Mouse (Mus musculus) kidney, postnatal 14 days (tissue): ENCODE data around the gene Gpr152.
A peak's percentile ranks its signal among the peaks of the same experiment; 100 is the strongest.
"Not testable (repeated sequence)": the region's sequence is repeated elsewhere in the genome, so short reads cannot be mapped to it uniquely, and the experiment has no call there.

Source experiments
- DNase-seq: peaks from one replicate; pipeline ENCODE4 v3.0.0; 2022; ENCODE audit warnings: mixed read lengths

Gpr152 gene

GRCm38 (mm10) chr19:4131768-4132167 lies 7.8 kb upstream of the Gpr152 start:
- DNase-seq = no peak

- DNase-seq = no peak
Measured at GRCm38 (mm10) chr19:4134354-4134753, 5.2 kb upstream of the Gpr152 start.

DNA sequence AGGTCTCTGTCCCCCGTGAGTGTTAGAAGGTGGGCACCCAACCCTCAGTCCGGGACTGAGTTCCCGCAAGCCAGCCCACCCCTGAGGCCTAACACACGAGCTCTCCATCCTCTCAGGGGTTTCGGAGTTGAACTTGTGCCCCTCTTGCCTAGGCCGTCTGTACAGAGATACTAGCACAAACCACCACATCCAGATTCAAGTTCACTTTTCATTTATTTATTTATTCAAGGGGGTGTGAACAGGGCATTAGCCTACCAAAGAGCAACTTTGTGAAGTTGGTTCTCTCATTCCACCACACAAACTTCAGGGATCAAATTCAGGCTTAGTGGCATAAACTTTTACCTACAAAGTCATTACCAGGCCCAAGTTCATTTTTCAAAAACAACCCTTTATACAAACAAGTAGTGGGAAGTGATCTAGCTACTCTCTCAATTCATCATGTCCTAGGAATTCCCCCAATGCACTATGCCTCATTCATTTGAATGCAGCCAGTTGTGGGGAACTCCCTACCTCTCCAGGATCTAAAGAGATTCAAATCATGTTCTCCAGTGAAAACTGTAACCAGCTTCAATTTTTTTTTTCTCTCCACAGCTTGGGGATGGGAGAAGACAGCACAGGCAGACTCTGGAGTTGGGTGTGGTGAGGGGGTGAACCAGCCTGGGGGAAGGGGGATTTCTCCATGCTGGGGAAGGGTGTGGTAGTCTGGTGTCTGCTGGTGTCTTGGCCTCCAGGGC lies 4.2 kb upstream of the Gpr152 start:
- DNase-seq = not testable (repeated sequence)

DNA sequence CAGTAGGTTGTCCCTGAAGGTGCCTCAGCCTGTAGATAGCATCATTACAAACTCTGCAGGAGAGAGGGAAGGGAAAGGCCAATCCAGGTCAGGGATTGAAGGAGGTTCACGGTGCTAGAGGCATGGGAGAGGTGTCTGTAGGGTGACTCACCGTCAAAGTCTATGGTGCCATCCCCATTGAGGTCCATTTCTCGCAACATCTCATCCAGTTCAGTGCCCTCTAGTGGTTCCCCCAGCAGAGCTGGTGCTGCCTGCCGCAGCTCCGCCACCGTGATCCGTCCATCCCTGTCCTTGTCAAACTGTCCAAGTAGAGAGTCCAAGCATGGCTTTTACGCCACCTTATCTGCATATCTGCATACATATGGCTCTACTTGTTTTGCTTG lies 3.6 kb upstream of the Gpr152 start:
- not testable (repeated sequence) for DNase-seq

DNA sequence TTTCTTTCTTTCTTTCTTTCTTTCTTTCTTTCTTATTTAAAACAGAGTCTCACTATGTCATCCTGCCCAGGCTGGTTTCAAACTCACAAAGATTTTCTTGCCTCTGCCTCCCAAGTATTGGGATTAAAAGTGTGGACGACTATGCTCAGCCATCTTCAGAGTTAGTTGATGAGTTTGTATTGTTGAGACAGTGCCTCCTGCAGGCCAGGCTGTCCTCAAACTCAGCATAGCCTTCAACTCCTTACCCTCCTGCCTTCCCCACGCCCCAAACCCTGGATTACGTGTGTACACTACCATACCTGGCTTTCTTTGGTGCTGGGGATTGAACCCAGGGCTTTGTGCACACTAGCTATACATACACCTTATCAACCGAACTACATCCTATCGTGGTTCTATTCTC lies 3.1 kb upstream of the Gpr152 start:
- no peak for DNase-seq

DNA sequence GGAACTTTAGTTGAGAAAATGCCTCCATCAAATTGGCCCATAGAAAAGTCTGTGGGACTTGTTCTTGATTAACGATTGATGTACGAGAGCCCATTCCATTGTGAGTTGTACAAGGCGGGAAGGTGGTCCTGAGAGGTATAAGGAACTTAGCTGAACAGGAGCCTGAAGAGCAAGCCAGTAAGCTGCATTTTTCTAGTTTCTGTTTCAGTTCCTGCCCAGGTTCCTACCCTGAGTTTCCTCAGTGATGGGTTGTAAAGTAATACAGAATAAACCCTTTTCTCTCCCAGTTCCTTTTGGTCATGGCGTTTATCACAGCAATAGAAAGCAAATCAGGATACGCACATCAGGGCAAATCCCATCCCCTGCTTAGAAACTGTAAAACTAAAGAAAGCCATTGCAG lies 1.7 kb upstream of the Gpr152 start:
- DNase-seq = no peak

- no peak for DNase-seq
Measured at GRCm38 (mm10) chr19:4140147-4140546, 560 bp downstream of the Gpr152 start.

GRCm38 (mm10) chr19:4142416-4143173 lies 3.0 kb downstream of the Gpr152 start:
- DNase-seq = no peak

GRCm38 (mm10) chr19:4143759-4144268 lies 4.2 kb downstream of the Gpr152 start, which contains the start of gene Cabp4:
Gene Cabp4, minus strand, starts transcription at chr19:4144033.
- no peak for DNase-seq

- DNase-seq = peak; percentile 44
Measured at GRCm38 (mm10) chr19:4144550-4145498, 5.2 kb downstream of the Gpr152 start.

DNA sequence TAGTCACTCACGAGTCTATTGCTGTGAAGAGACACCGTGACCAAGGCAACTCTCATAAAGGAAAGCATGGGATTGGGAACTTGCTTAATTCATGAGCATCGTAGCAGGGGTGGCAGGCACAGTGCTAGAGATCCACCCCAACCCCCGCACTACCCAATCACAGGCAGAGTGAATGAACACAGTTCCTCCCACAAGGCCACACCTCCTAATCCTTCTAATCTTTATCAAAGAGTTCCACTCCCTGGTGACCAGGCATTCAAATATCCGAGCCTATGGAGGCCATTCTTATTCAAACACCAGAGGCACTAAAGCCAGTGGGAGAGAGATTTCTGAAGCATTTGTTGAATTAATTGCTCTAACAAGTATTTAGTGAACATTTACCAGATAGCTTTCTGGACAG lies 6.3 kb downstream of the Gpr152 start:
- DNase-seq = no peak

DNA sequence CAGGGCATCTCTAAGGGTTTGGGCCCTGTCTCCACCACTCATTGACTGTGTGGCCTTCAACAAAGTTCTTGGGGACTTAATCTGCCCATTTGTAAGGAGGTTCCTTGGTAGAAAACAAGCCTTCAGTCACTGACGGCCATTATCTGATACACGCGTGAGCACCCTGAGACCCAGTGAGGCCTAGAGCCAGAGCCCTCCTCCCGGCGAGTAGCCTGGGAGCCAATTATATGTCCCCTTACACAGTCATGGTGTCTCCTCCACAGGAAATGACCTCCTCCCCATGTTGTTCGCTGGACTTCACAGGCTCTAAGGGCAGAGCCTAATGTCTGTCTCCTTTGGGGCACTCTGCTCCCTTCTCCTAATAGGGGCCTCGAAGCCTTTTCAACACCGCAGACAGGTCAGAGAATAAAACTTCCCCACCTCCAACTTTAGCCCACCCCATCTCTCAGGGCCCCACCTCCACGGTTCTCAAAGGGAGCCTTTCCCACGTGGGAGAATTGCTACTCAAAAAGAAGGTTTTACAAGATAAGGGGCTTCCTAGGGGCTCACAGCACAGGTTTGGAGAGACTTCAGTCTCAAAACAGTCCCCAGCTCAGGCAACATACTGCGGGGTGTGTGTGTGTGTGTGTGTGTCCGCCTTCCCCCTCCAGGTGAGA lies 6.9 kb downstream of the Gpr152 start:
- DNase-seq = no peak

GRCm38 (mm10) chr19:4147022-4147405 lies 7.4 kb downstream of the Gpr152 start:
- DNase-seq = no peak

DNA sequence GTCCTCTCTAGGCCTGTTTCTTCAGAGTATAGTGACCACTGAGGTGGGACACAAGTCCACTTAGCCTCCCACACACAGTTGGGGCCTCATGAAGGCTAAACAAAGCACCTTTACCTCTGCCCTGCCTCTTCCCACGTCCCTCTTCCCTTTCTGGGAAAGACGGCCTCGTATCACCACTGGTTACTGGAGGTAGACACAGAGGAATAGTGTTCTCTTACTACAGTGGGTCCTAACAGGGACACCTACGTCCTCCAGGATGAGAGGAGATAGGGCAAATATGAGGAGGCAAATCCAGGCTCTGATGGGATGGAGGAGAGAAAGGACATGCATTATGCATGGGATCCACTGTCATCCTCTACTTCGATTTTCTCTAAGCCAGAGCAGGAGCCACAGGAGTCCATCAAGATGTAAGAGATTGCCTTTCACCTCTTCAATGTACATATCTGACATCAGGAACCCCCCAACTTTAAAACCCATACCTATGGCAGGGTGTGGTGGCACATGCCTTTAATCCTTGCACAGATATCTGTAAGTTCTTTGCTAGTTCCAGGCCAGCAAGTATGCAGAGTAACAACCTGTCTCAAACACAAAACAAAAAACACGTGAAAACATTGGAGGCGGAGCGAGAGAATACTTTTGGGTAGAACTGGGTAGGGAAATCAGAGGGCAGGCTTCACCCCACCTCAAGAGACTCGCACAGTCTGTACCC lies 8.3 kb downstream of the Gpr152 start:
- DNase-seq = no peak

- DNase-seq = peak; percentile 99
Measured at GRCm38 (mm10) chr19:4148491-4148806, 8.9 kb downstream of the Gpr152 start, which contains the start of gene Coro1b. Gene Coro1b, plus strand, starts transcription at chr19:4148619.

DNA sequence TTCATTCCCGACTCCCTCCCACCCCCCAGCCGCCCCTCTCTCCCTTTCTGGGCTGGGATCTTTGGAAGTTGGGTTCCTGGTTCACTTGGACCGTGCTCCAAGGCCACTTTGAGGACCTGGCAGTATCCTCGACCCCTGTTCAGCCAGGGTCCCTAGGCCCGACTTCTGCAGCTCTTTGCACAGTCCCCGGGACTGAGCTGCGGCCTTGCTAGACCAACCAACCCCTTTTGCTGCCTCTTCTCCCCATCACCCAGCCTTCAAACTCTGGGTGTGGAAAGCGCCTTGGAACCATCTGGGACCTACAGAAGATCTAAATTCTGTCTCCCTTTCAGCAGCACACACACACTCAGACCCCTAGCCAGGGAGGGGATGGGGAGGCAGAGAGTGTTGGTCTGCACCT lies 9.2 kb downstream of the Gpr152 start:
- DNase-seq = no peak

GRCm38 (mm10) chr19:4149283-4149682 lies 9.7 kb downstream of the Gpr152 start:
- DNase-seq = no peak

DNA sequence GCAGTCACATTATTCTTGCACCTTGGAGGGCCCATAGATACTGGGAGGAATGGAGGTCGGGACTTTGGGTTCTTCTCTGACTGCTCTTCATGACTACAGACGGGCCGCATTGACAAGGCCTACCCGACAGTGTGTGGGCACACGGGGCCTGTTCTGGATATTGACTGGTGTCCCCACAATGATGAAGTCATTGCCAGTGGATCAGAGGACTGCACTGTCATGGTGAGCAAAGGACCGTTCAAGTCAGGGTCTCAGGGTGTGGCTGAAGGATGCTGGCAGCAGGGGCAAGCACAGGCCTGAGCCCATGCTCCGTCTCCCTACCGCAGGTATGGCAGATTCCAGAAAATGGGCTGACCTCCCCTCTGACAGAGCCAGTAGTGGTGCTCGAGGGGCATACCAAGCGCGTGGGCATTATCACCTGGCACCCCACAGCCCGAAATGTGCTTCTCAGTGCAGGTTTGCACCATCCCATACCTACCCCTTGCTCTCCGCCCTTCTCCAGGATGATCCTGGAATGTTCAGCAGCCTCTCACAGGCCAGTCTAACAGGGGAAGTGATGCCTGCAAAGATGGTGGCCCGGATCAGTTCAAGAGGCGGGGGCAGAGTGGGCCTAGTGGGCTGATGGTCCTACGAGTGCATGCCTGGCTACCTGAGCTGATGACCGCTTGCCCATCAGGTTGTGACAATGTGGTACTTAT lies 10.3 kb downstream of the Gpr152 start:
- DNase-seq = no peak

GRCm38 (mm10) chr19:4150567-4151487 lies 11.2 kb downstream of the Gpr152 start:
- DNase-seq = no peak

- no peak for DNase-seq
Measured at GRCm38 (mm10) chr19:4151488-4151860, 11.9 kb downstream of the Gpr152 start.
